19 mouse cellular contexts compared by ENCODE assay signal in the genomic region with DNA sequence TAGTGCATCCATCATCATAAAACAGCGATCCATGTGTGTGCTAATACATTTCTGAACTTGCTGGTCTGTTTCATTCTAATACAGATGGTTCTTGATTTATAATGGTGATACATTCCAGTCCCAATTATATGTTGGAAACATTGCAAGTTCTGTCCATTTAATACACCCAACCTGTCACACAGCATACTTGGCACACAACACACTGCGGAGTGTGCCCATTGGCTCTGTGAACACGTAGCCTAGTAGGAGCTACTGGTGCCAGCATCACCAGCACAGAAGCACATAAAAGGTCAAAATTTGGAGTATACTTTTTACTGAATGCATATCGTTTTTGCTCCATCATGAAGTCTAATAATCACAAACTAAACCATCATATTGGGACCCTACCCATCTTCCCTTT. TPM values are rescaled to one million over a fixed set of nuclear protein-coding genes. Genes with fewer than 3 reads are reported as not detected.
"Had no signal": no experiment of that assay in that cellular context is flagged by ENCODE, and none has a peak within 500 bp of the region (broad histone marks: within the 10 kb centered on the region; RNA-seq: fewer than 3 reads in every experiment).

No protein-coding gene starts in this region.

- H3K4me3 ChIP-seq: neural tube, embryonic 13.5 days; neural tube, embryonic 15.5 days; stomach, embryonic 15.5 days had no signal

- H3K36me3 ChIP-seq: neural tube, embryonic 13.5 days; neural tube, embryonic 15.5 days; stomach, embryonic 15.5 days had no signal

- H3K27me3 ChIP-seq: neural tube, embryonic 13.5 days; neural tube, embryonic 15.5 days; stomach, embryonic 15.5 days had no signal

- H3K27ac ChIP-seq: neural tube, embryonic 13.5 days; neural tube, embryonic 15.5 days; stomach, embryonic 15.5 days; stomach, postnatal 0 days had no signal

- H3K9me3 ChIP-seq: neural tube, embryonic 13.5 days; neural tube, embryonic 15.5 days; stomach, embryonic 15.5 days had no signal

- DNase-seq: retina, postnatal 1 day; right cerebral cortex, adult 18-20 months; right cerebral cortex, postnatal 14 days; right cerebral cortex, postnatal 25 days; right cerebral cortex, postnatal 4 days; spleen, adult 18-20 months; thymus, adult 18-20 months; thymus, adult 2 months; thymus, postnatal 14 days; thymus, postnatal 25 days; thymus, postnatal 36 days; thymus, postnatal 4 days had no signal

- H3K4me1 ChIP-seq: neural tube, embryonic 13.5 days; neural tube, embryonic 15.5 days; stomach, embryonic 15.5 days had no signal

RNA-seq across cellular contexts. Expression of gene Vtcn1, which starts 51.8 kb away (rescaled TPM):
- polyA plus RNA-seq: neural tube, embryonic 13.5 days; neural tube, embryonic 14.5 days; neural tube, embryonic 15.5 days; small intestine, adult 2 months; spleen, adult 2 months had no signal
